Mouse (Mus musculus) cerebellum, postnatal 14 days (tissue): ENCODE data around the gene Mocs3.
A peak's percentile ranks its signal among the peaks of the same experiment; 100 is the strongest.

Experiments used
- DNase-seq, 2 experiments: peaks; one replicate each; pipeline ENCODE4 v3.0.0; 2021; ENCODE audit warnings: mixed read lengths in 2 of 2

Mocs3 gene

GRCm38 (mm10) chr2:168242841-168243240 is 12.4 kb downstream of the Mocs3 start:
- DNase-seq: no peak

DNA sequence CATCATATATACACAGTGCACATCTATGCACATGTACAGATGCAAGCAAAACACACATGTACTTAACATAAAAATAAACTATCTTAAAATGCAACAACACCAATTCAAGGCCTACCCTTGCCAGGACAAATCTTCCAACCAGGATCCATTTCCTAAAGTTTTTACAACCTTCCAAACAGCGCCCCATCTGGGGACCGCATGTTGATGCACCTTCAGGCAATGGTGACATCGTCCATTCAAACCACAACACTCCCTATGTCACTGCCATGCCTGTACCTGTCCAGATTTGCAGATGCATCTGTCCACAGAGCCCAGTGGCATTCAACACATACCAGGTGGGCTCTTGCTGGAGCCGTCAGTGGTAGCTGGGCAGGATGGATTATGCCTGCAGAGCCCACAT is 12.9 kb downstream of the Mocs3 start:
- DNase-seq: no peak

DNA sequence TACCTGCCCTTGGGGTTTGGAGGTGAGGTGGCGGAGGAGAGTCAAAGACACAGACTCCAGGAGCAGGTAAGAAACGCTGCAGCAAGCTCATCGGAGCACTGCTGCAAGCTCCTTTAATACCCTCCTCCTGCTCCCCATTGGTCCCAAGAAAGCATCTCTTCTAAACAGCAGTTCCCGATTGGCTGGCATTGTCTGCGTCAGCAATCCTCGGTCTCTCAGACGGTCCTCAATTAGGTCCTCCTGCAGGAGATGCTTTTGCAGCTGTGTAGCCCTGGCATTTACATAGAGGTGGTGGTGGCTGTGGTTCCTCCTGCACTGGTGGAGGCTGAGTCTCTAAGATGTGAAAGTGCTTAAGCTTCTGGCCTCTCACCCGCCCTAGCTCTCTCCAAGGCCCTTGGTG is 15.1 kb downstream of the Mocs3 start:
- DNase-seq: no peak

GRCm38 (mm10) chr2:168248167-168248855 is 17.9 kb downstream of the Mocs3 start:
- peak; percentile 61 to 63 for DNase-seq

GRCm38 (mm10) chr2:168248856-168249245 is 18.4 kb downstream of the Mocs3 start:
- DNase-seq: peak; percentile 45 to 68

- DNase-seq: peak; percentile 96 to 99
Observed at GRCm38 (mm10) chr2:168250270-168250669, 19.8 kb downstream of the Mocs3 start.

DNA sequence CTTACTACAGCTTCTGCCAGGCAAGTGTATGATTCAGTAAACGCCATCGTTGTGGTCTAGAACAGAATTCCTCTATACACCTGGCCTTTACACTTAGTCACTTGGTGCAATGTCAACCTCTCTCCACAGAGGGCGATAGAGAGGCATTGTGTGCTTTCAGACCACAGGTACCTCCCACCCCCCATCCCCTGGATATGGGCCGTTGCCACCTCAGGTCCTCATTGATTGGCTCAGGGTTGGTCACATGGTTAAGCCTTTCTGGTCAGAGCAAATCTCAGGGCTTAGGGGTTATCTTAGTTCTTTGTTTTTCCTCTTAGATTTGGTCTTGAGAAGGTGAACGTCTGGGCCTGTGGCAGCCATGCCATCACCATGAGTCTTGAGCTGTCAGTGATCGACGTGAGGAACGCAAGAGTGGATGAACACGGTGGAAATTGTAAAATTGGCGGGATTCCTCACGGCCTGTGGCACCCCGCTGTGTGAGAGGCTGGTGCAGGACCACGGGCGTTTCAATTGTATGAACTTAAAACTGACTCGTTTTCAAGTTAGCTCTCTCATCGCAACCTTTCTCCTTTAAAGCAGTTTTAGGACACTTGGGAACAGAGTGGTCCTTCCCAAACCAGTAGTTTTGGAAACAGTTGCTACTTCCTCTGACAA is 22.3 kb downstream of the Mocs3 start:
- DNase-seq: peak; percentile 51 to 77

GRCm38 (mm10) chr2:168253822-168254221 is 23.4 kb downstream of the Mocs3 start:
- DNase-seq: peak in 1 of 2 experiments; percentile 60

DNA sequence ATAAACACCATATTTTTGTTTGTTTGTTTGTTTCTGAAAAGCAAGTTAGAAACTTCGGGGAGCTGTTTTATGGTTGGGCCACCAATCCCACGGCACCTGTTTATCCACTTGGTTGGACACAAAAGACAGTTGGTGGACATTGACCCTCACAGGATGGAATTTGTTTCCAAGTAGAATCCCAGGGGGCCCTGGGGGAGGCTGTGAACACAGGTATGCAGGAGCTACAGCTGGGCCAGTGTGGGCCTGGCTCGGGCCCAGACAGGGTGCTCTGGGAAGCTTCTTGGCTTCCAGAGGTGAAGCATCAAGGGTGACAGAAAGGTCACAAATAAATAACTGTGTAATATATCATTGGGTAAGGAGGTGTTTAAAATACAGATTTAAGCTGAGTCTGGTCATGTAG is 26.1 kb downstream of the Mocs3 start:
- no peak for DNase-seq

DNA sequence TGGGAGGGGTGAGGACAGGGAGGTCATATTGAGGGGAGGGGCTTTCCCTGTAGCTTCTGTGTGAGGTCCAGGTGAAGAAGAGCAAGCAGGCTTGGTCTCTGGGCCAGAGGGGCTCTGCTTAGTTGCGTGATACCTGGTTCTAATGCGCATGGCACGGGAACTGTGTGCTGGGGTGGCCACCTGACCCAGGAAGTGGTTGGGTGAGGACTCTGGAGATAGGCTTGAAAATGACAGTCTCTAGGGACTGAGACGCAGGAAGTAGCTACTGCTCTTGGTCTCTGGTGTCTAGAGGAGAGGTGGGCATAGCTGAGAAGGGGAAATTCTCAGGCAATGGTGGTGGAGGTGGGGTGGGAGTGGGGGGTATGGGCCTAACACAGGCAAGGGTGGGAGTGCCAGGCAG is 26.8 kb downstream of the Mocs3 start:
- no peak for DNase-seq

DNA sequence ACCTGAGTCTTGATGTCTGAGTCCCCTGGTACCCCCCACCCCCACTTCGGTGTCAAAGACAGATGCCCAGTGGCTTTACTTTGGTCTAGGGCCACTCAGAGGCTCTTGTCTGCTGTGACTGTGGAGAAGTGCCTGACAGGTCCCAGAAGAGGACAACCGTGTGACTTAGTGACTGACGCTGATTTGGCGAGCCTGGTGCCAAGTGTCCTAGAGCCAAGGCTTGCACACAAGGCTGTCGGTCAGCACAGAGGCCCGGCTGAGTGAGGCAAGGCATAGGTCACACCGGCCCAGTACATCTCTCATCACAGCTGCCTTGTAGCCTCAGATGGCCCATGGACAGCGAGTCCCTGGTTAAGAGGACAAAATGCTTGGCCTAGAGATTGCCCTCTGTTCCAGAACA is 28.6 kb downstream of the Mocs3 start:
- no peak for DNase-seq

DNA sequence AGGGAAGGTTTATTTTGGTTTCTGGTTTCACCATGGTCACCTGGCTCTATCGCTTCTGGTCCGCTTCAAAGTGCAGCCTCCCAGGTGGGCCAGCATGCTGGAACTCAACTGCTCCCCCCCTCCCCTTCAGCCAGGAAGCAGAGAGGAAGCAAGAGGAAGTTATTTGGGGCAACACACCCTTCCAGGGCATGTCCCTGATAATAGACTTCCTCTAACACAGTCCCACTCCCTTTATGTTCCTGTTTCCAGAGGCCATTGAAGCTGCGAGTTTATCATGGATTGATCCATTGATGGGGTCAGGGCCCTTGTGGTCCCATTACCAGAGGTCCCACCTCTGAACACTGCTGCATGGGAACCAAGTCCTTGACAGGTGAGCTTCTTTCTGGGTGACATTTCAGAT is 29.7 kb downstream of the Mocs3 start:
- no peak for DNase-seq

DNA sequence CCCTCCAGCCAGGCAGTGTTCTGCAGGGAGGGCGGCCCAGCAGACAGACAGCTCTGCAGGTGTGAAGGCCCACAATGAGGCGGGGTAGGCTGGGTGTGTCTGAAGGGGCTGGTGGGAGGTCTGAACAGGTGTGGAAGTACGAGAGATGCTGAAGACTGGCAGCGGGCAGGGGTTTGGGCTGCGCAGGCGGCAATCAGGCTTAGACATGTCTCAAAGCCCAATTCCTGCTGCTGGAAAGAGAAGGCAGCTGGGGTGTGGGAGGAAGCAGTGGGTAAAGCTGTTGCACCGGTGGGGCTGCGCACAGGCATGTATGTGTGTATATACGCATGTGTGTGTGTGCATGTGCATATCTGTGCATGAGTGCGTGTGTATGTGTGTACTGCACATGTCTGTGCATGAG is 30.5 kb downstream of the Mocs3 start:
- no peak for DNase-seq

- DNase-seq: peak; percentile 32 to 55
Observed at GRCm38 (mm10) chr2:168268033-168268432, 37.6 kb downstream of the Mocs3 start.

DNA sequence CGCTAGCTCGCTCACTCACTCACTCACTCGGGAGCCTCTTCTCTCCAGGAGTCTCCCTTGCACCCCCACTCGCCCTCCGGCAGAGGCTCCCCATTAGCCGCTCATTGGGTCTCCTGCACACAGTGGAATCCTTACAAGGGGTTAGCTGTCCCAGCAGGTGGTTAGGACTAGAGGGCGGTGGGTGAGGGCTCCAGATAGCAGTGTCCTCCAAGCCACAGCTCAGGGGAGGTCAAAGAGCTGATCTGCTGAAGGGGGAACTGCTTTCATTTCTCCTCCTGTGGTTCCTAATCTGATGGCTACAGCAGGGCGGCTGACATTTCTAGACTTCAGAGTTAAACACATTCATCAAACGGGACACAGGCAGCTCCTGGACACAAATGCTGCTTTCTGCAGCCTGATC is 43.0 kb downstream of the Mocs3 start:
- DNase-seq: no peak

DNA sequence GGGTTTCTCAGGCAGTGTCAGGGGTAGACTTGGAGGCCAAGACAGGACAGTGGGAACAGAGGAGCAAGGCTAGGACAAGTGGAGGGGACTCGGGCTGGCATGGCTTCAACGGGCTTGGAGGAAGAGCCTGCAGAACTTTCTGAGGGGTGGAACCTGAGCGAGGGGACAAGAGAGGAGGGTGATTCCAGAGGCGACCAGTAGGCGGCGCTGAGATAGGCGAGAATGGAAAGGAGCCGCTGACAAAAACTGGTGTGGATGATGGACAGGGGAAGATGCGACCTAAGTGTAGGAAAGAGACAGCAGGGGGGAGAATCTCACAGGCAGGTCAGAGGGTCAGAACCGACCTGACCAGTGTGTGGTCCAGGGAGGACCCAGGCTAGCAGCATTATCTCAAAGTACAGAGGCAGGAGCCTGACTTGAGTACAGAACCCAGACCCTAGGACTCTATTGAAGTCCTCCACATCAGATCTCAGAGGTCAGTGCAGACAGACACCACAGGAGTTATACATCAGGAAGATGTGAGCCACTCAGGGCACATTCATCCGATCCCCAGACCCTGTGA is 44.0 kb downstream of the Mocs3 start:
- DNase-seq: peak; percentile 83 to 95

DNA sequence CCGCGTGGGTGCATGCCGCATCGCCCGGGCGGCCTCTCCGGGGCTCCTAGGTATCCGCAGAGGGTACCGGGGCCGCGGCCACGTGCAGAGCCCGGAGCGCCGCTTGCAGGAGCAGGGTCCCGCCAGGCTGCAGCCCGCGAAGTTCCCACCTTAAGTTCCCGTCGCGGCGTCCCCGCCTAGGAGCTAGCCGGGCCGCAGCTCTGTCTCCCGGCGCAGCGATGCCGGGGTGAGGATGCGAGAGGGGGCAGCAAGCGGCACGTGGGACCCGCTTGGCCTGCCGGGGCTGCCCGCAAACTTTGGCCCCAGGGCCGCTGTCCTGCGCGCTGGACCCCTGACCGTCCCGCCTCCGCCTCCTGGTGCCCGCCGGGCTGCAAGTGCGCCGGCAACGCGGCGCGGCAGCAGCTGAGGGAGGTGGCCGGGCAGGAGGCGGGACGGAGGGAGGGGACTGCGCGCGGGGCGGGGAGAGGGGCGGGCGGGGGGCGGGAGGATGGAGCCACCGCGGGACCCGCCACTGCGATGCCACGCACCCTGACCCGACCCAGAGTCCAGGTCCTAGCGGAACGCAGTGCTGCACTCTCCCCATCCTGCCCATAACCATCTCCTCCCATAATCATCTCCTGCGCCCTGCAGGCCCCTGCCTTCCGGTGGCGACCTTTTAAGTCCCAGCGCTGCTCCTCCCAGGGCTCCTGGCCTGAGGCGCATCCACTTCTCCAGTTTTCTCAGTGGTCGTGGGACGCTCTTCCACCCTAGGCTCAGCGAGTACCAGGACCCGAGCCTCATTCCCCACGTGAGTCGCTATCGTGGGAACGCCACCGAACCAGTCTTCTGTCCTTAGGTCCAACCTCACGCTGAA is 50.5 kb downstream of the Mocs3 start:
- peak in 1 of 2 experiments; percentile 43 for DNase-seq

DNA sequence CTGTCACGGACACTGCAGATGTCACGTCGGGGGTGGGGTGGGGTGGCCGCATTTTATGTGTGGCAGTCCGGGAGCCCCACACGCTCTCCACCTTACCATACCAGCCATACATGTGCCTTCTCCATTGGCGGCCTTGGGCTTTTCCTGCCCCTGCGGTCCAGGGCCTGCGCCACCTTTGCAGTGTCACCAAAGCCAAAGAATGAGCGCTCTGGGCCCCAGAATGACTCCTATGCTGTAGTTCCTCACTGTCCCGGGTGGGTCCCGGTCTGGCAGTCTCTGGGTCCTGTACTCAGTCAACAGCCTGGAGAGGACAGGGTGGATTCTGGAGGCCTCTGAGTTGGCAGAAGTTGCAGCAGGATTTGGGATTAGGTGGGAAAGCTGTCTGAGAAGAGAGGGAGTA is 51.2 kb downstream of the Mocs3 start, which contains the start of gene Kcng1:
Kcng1 (minus strand) TSS at position 155 of the 400 bp plus-strand sequence.
- no peak for DNase-seq
